Mouse (Mus musculus) right cerebral cortex, adult 2 months (tissue): ENCODE results near the gene Btbd8.

Experiments used
- DNase-seq, 2 experiments: peaks; one replicate each; pipeline ENCODE4 v3.0.0; 2021 to 2022; ENCODE audit warnings: low spot score in 2 of 2

Btbd8 gene

DNA sequence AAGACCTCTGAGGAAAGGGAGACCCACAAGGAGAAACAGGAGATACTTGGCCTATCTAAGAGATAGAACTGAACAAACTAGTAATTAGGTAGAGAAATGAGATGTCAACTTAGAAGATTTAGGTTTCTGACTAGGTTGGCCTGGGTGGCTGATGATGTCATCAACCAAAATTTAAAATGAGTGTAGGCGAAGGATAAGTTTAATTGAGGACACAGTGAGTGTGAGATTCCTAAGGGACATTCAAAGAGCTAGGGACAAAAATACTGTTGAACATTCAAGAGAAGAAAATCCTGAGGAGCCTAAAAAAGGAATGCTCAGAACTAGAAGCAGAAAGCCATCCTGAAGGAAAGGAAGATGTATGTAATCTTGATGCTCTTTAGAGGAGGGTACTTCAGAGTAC lies 78.3 kb downstream of the Btbd8 start:
- peak in 1 of 2 experiments; percentile 20 for DNase-seq

DNA sequence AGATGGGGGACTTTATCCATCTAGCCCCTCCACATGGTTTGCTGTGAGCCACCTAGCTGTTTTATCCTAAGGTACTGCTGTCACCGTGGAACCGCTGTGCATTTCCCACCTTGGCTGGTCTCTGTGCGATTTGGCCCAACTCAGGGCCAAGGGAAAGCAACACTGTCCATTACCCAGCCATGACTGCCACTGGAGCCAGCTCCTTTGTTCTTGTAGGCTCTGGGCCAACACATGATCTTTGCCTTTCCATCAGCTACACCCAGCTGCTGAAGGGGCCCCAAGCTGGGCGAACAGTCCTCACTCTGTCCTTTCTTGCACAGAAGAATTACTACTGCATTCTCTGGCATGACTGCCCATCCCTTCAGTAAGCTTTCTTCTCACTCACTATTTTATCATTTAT lies 80.8 kb downstream of the Btbd8 start:
- DNase-seq: no peak

DNA sequence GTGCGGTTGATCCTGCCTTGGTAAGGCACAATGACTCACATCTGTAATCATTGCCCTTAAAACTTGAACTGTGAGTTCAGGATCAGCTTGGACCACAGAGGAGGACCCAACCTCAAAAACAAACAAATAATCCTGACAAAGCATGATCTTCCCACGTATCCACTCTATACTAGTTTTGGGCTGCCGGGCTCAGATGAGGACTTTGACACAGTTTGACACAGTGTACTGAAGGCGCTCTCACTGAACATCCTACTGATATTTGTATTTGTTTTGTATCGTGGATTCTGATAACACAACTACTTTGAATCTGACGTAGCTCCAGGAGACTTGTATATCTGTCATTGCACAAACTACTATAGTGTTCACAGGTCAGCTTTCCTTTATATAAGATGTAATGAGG lies 83.6 kb downstream of the Btbd8 start:
- DNase-seq: no peak

DNA sequence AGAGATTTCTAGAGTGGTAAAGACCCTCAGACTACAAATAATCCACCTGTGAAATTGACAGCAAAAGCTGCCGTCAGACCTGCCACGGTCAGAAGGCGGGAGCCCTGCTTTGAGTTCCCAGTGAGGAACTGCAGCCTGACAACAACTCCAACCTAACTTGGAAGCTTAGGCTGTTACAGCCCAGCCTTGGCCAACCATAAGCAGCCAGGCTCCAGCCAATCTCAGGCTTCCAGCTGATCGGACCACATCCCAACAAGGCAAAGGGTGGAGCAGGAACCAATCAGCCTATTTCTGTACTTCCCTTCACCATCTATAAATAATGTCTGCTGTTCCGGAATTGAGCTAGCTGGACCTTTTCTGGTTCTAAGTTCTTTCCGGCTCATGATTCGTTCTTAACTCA lies 84.1 kb downstream of the Btbd8 start:
- peak in 1 of 2 experiments; percentile 57 for DNase-seq

DNA sequence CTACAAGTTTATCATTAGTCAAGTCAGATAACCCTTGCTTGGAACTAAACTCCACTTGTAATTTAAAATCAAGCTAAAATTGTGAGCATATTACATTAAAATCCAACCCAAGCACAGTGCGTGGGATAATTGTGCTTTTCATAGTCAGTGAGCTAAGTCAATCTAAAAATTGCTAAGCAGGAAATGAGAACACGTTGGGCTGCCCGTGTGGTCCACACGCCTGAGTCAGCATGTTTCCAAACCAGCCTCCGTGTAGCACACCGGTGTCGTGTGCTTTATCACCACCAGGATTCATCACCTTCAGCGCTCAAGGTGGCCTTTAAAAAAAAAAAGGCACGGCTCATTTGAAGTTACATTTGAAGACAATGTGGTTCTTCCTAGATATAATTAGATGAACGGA lies 86.5 kb downstream of the Btbd8 start:
- DNase-seq: peak; percentile 68 to 74

DNA sequence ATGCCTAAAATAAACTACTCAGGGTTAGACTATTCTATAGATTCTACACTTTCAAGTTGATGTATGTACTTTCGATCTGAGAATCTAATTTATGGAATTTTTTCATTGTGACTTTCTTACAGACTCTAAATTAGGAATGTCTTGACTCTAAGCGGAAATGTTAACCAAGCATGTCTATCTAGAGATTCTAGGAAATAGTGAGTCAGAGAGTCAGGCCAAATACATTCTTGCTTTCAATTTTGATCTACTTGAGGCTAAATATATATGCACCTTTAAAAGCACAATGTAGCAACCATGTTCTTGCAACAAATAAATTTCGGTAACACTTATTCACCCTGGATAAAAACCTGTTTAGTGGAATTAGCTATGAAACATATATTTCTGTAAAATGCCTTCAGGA lies 91.1 kb downstream of the Btbd8 start:
- no peak for DNase-seq

DNA sequence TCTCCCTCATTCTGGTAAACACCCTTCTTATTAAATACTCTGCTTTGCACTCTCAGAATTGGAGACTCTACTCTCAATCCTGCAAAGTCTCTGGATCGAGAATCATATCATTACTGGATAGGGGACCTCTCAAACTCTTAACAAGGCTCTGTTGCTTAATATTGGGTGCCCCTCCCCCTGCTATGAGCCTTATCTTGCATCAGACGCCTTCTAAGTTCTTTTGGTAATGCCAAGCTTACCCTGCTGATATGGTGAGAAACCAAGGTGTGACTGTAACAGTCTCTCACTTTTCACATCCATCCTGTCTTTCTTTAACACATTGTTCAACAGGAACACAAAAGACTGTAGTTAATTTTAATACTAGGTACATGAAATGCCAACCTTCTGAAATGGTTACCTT lies 95.8 kb downstream of the Btbd8 start:
- DNase-seq: no peak

DNA sequence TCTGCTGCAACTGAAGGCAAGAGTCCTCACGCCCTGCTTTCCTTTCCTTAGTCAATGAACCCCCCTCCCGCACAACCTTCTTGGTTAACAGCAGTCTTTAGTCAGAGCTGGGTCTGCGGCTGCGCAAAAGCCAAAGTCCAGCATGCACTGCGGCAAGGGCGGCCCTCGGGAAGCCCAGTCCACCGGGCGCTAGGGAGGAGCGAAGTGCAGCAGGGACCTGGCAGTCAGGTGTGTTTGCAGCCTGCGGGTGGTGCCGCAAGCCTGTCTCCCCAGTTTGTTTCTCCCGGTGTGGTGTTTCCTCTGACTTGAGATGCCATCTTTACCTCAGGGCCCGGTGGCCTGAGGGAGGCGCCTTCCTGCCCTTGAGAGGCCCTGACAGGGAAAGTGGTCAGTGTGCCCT lies 96.8 kb downstream of the Btbd8 start, which contains the start of gene 1700028K03Rik:
TSS of gene 1700028K03Rik (plus strand) at position 129 of the 400 bp plus-strand sequence.
- DNase-seq: no peak

DNA sequence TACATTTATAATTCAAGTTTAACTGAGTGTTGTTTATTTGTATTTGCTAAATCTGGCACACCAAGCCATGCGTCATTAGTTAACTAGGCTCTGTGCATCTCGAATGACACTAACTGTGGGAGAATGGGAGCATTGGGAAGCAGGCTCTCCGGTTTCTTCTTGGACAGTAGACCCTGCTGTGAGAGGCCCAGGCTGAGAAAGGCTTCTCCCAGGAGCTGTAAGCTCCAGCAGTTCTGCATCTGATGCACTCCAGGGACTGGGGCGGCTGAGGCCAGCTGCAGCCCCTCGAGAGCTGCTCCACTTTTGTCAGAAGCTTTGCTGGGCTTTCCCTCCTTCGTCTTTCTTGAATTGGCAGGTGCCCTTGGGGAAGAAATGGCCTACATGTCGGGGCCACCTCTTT lies 103.9 kb downstream of the Btbd8 start:
- peak in 1 of 2 experiments; percentile 21 for DNase-seq

DNA sequence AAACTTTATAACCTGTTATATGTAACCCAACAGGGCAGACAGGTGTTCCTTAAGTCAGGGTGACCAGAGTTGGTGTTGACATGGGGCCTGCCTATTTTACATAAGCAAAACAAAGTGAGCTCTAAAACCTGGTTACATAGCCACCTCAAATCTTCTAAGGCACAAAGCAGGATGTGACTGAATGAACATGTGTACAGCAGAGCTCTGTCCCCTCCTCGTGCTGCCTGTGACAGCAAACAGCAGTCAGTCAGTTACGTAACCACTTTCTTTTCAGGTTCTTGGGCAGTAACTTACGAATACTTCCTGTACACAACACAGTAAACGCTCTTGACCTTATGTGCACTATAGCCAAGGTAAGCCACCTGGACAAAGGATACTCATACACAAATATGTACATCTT lies 108.1 kb downstream of the Btbd8 start:
- DNase-seq: no peak

DNA sequence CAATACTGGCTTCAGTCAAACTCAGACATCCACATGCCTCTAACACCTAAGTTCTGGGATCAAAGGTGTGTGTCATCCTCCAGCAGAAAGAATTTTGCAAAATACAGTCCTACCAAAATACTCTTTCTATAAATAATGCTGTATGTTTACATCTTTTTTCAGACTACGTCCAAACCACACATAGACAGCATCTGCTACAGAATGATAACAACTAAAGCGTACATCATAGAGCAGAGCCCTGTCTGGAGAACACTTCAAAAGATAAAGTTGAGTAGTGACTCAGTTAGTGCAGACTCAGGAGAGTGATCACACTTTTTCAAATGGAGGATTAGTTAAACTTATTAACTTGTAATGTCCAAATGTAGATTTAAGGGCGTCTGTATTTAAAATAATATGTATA lies 110.2 kb downstream of the Btbd8 start:
- no peak for DNase-seq

DNA sequence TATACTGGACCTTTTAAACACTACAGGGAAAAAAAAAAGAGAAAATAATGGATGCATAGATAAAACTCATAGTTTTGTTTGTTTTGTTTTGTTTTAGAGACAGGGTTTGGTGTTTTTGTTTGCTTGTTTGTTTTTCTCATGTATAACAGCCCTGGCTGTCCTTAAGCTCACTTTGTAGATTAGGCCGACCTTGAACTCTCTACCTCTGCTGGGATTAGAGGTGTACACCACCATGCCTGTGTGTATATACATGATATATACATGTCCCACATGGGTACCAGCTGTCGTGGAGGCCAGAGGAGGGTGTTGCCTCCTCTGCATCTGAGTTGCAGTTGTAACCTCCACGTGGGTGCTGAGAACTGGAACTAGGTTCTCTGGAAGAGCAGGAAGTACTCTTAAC lies 110.6 kb downstream of the Btbd8 start:
- no peak for DNase-seq

DNA sequence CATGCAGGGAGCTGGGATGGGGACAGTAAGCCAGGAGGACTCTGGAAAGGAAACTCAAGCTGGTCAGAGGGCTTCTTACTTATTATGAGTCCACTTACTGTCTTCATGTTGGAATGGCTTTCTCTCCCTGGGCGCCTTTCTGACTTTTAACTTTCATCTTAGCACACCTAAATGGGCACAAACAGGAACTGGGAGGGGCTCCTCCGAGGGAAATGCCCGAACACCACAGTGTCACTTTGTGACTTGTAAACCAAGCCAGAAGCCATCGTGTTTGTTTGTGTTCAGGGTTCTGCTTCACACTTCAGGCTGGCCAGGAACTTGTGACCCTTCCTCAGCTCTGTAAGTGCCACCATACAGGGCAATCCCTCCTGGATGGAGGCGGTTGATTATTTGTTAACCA lies 116.5 kb downstream of the Btbd8 start:
- no peak for DNase-seq

DNA sequence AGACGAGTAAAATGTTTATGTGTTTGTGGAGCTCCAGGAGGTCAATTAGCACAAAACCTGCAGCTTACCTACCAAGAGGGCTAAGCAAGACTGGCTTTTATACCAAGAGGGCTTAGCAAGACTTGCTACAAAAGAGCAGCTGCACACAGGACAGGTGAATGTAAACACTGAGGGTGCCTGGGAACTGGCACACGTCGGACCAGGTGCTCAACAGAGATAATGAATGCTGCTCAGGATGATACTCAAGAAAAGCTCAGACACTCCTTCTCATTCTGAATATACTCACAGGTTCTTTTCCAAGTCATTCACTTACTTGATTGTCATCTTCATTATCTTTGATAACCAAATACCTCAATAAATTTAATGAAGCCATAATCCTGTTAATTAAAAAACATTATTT lies 119.2 kb downstream of the Btbd8 start:
- no peak for DNase-seq
